ENCODE assay signal across 8 mouse cellular contexts in the genomic region with DNA sequence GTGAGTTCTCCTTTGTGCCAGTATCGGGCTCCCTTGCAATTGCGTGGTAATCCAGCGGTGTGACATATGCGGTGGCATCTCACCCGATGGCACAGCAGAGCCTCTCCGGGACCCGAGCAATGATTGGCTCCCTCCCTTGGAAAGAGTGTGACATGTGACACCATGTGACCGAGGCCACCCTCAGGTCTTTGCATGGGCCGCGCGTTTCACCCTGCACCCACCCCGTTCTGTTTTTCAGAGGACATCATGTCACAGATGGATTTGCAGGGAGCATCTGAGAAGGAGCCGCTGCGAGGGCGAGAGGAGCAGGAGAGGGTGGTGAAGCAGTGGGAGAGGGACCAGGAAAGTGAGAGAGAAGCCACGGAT. TPM values are rescaled to one million over a fixed set of nuclear protein-coding genes. Genes with fewer than 3 reads are reported as not detected.
DNase-seq lines count a peak whose midpoint lies in the region; ATAC-seq and TF ChIP-seq lines count a peak whose summit lies in the region.

No protein-coding gene starts in this region.

- intact Hi-C loops in heart, adult 2 months (cut with DNase I), result loop anchor here (2.0 to 10.0 kb wide), 4 partner anchors 48 to 494 kb away; a partner anchor contains a TSS

- 8% methylated on average over 16 of the region's 16 CpGs for WGBS in lung, embryonic 14.5 days
- 9% methylated on average over 16 of the region's 16 CpGs for WGBS in heart, adult 2 months
- WGBS in midbrain, embryonic 15.5 days, result 12% methylated on average over 16 of the region's 16 CpGs

- H3K36me3 ChIP-seq in lung, embryonic 14.5 days (ENCODE audit: insufficient read depth), result no peaks in the 10 kb centered on the region
- no peaks in the 10 kb centered on the region for H3K36me3 ChIP-seq in heart, adult 2 months (ENCODE audit: control insufficient read depth, insufficient read depth, low read length)
- no peaks in the 10 kb centered on the region for H3K36me3 ChIP-seq in midbrain, embryonic 15.5 days (replicated peaks)

- no peak for ATAC-seq in lung, embryonic 14.5 days (ENCODE audit: insufficient read depth)
- ATAC-seq in midbrain, embryonic 15.5 days (replicated peaks), result peak; percentile 22

- peaks cover 3% of the 10 kb centered on the region; the same call in 1 of the 2 replicates for H3K27me3 ChIP-seq in lung, embryonic 14.5 days (ENCODE audit: insufficient read depth, low read length)
- no peaks in the 10 kb centered on the region for H3K27me3 ChIP-seq in heart, adult 2 months (ENCODE audit: control insufficient read depth, insufficient read depth, low read length)
- 0 out of 2 replicates have a peak, but pooled peaks cover 7% of the 10 kb centered on the region for H3K27me3 ChIP-seq in midbrain, embryonic 15.5 days (replicated peaks)

- no peak for DNase-seq in lung, embryonic 14.5 days
- DNase-seq in lung, postnatal 25 days (ENCODE audit: low spot score), result no peak
- peak; percentile 32 to 48 for DNase-seq in cerebellum, postnatal 25 days
- peak; percentile 37 to 39 for DNase-seq in heart, adult 2 months
- peak; percentile 53 to 57 for DNase-seq in left cerebral cortex, adult 8-10 months (ENCODE audit: low spot score in 2 of 2)
- no peak for DNase-seq in natural killer cell, adult 2 months (ENCODE audit: low spot score in 2 of 2)
- no peak for DNase-seq in testis, postnatal 10 days (ENCODE audit: low spot score)

- H3K9ac ChIP-seq in lung, embryonic 14.5 days, result no peak overlapping the region
- H3K9ac ChIP-seq in heart, adult 2 months (ENCODE audit: low read depth, low read length), result peak overlapping the region; percentile 66
- peak overlapping the region; percentile 34; the same call in 1 of the 2 replicates for H3K9ac ChIP-seq in midbrain, embryonic 15.5 days

- H3K4me2 ChIP-seq in lung, embryonic 14.5 days, result peak overlapping the region; percentile 50
- peak overlapping the region; percentile 53 for H3K4me2 ChIP-seq in midbrain, embryonic 15.5 days

- H3K27ac ChIP-seq in lung, embryonic 14.5 days (ENCODE audit: low read depth), result no peak overlapping the region
- no peak overlapping the region for H3K27ac ChIP-seq in heart, adult 2 months
- H3K27ac ChIP-seq in midbrain, embryonic 15.5 days, result no peak overlapping the region; the same call in 1 of the 2 replicates

- no peaks in the 10 kb centered on the region for H3K9me3 ChIP-seq in lung, embryonic 14.5 days (ENCODE audit: low read depth, low read length)
- H3K9me3 ChIP-seq in midbrain, embryonic 15.5 days, result no peaks in the 10 kb centered on the region

- no peak for TF ChIP-seq POLR2A in heart, adult 2 months (IDR thresholded peaks at IDR 0.05; ENCODE audit: insufficient read depth, low read depth, low read length)

- no peaks in the 10 kb centered on the region for H3K79me2 ChIP-seq in heart, adult 2 months (replicated peaks; ENCODE audit: control insufficient read depth, insufficient read depth, low read length)

- peak overlapping the region; percentile 3; the same call in 1 of the 2 replicates for H3K4me3 ChIP-seq in lung, embryonic 14.5 days (ENCODE audit: low read depth, low read length)
- H3K4me3 ChIP-seq in heart, adult 2 months, result peak overlapping the region; percentile 26; the same call in 1 of the 2 replicates
- H3K4me3 ChIP-seq in midbrain, embryonic 15.5 days, result peak overlapping the region; percentile 27

- H3K4me1 ChIP-seq in lung, embryonic 14.5 days (ENCODE audit: insufficient read depth), result peaks cover 4% of the 10 kb centered on the region; the same call in 1 of the 2 replicates
- H3K4me1 ChIP-seq in heart, adult 2 months (ENCODE audit: control insufficient read depth, insufficient read depth, low read length), result peaks cover 5% of the 10 kb centered on the region
- peaks cover 31% of the 10 kb centered on the region for H3K4me1 ChIP-seq in midbrain, embryonic 15.5 days

- no peak for TF ChIP-seq CTCF in lung, embryonic 14.5 days (IDR thresholded peaks at IDR 0.05; ENCODE audit: low read depth)
- TF ChIP-seq CTCF in heart, adult 2 months (IDR thresholded peaks at IDR 0.05), result no peak

- TF ChIP-seq EP300 in heart, adult 2 months (IDR thresholded peaks at IDR 0.05; ENCODE audit: insufficient read depth, low read depth, low read length), result no peak

RNA-seq across cellular contexts. Expression of a gene that starts 3.5 kb away (rescaled TPM):
- polyA plus RNA-seq in lung, embryonic 14.5 days (2014; fragmentation: Nextera tagmentation; extraction: Ambion mirVana), result 24.4 and 25.4 TPM in 2 replicates
- total RNA-seq in heart, adult 2 months (2021), result 1 to 10 TPM; 5.6 to 7.6 TPM
- 9.5 and 11.4 TPM in 2 replicates for polyA plus RNA-seq in heart, adult 2 months (2012; rRNA removed)
- total RNA-seq in left cerebral cortex, adult 8-10 months (2022), result 100 to 1,000 TPM; 220 to 251 (median 229) TPM
- 38.3 and 40.0 TPM in 2 replicates for polyA plus RNA-seq in midbrain, embryonic 15.5 days (2015; fragmentation: Nextera tagmentation; extraction: Ambion mirVana)

RNA-seq across cellular contexts. Expression of a gene that starts 25.8 kb away (rescaled TPM):
- 0.74 and 0.87 TPM in 2 replicates for polyA plus RNA-seq in lung, embryonic 14.5 days (2014; fragmentation: Nextera tagmentation; extraction: Ambion mirVana)
- total RNA-seq in heart, adult 2 months (2021), result under 1 TPM in 1 of 2 experiments, not detected in 1; 0.18 TPM
- 0.18 and 0.37 TPM in 2 replicates for polyA plus RNA-seq in heart, adult 2 months (2012; rRNA removed)
- 1 to 10 TPM in 3 of 4 experiments, under 1 TPM in 1; 0.98 to 2.2 (median 1.8) TPM for total RNA-seq in left cerebral cortex, adult 8-10 months (2022)
- polyA plus RNA-seq in midbrain, embryonic 15.5 days (2015; fragmentation: Nextera tagmentation; extraction: Ambion mirVana), result 1.8 and 2.4 TPM in 2 replicates

RNA-seq across cellular contexts. Expression of a gene that starts 43.4 kb away (rescaled TPM):
- 140 and 146 TPM in 2 replicates for polyA plus RNA-seq in lung, embryonic 14.5 days (2014; fragmentation: Nextera tagmentation; extraction: Ambion mirVana)
- total RNA-seq in heart, adult 2 months (2021), result 10 to 100 TPM; 25.5 to 34.6 TPM
- polyA plus RNA-seq in heart, adult 2 months (2012; rRNA removed), result 66.5 and 74.7 TPM in 2 replicates
- total RNA-seq in left cerebral cortex, adult 8-10 months (2022), result 100 to 1,000 TPM; 150 to 164 (median 156) TPM
- polyA plus RNA-seq in midbrain, embryonic 15.5 days (2015; fragmentation: Nextera tagmentation; extraction: Ambion mirVana), result 225 and 227 TPM in 2 replicates

RNA-seq across cellular contexts. Expression of a gene that starts 47.9 kb away (rescaled TPM):
- 60.3 and 65.4 TPM in 2 replicates for polyA plus RNA-seq in lung, embryonic 14.5 days (2014; fragmentation: Nextera tagmentation; extraction: Ambion mirVana)
- 10 to 100 TPM; 49.5 to 50.3 TPM for total RNA-seq in heart, adult 2 months (2021)
- polyA plus RNA-seq in heart, adult 2 months (2012; rRNA removed), result 91.2 and 107 TPM in 2 replicates
- total RNA-seq in left cerebral cortex, adult 8-10 months (2022), result 10 to 100 TPM; 12.1 to 15.5 (median 13.2) TPM
- polyA plus RNA-seq in midbrain, embryonic 15.5 days (2015; fragmentation: Nextera tagmentation; extraction: Ambion mirVana), result 111 and 115 TPM in 2 replicates

RNA-seq across cellular contexts. Expression of a gene that starts 48.8 kb away (rescaled TPM):
- polyA plus RNA-seq in lung, embryonic 14.5 days (2014; fragmentation: Nextera tagmentation; extraction: Ambion mirVana), result 71.6 and 79.4 TPM in 2 replicates
- 100 to 1,000 TPM; 107 to 121 TPM for total RNA-seq in heart, adult 2 months (2021)
- 46.1 and 77.8 TPM in 2 replicates for polyA plus RNA-seq in heart, adult 2 months (2012; rRNA removed)
- total RNA-seq in left cerebral cortex, adult 8-10 months (2022), result 100 to 1,000 TPM; 241 to 278 (median 260) TPM
- polyA plus RNA-seq in midbrain, embryonic 15.5 days (2015; fragmentation: Nextera tagmentation; extraction: Ambion mirVana), result 298 and 326 TPM in 2 replicates

Comparison
In these comparisons a context has a peak if more than half of its experiments do, and no peak if none do; other contexts are left out.
1. DNase-seq: peak in cerebellum, postnatal 25 days (2 of 2), heart, adult 2 months (2 of 2) and left cerebral cortex, adult 8-10 months (2 of 2); none in lung, embryonic 14.5 days (single experiment), lung, postnatal 25 days (single experiment), natural killer cell, adult 2 months (0 of 2) and testis, postnatal 10 days (single experiment).
2. Peak in every context shown above with its lines, with median percentiles within 50 percentile points of each other: H3K4me3 ChIP-seq.